Mouse (Mus musculus): Measurements from ENCODE around the gene Hoxa7. TPM values are rescaled to one million over a fixed set of nuclear protein-coding genes. Genes with fewer than 3 reads are reported as not detected.

Gene Hoxa7
- total RNA-seq, 2 experiments from 2014 or later, result 6.3 to 7.3 TPM

GRCm38 (mm10) chr6:52242801-52243332, 21.2 kb upstream of the Hoxa7 start:
- intact Hi-C loops (cut with DNase I; ENCODE audit: low total_unique reads), result no loop called here
- no peak for DNase-seq

- intact Hi-C loops (cut with DNase I; ENCODE audit: low total_unique reads), result no loop called here
- DNase-seq, result no peak
Measured at GRCm38 (mm10) chr6:52241001-52241621, 19.5 kb upstream of the Hoxa7 start.

- intact Hi-C loops (cut with DNase I; ENCODE audit: low total_unique reads), result no loop called here
- peak; percentile 93 for DNase-seq
Measured at GRCm38 (mm10) chr6:52240389-52241000, 18.8 kb upstream of the Hoxa7 start, which contains the start of gene Hoxa10. Gene Hoxa10, minus strand, starts transcription at chr6:52240854.

- intact Hi-C loops (cut with DNase I; ENCODE audit: low total_unique reads), result no loop called here
- DNase-seq, result no peak
Measured at GRCm38 (mm10) chr6:52239625-52240388, 18.2 kb upstream of the Hoxa7 start.

GRCm38 (mm10) chr6:52238976-52239375, 17.3 kb upstream of the Hoxa7 start:
- no peak for DNase-seq

GRCm38 (mm10) chr6:52238155-52238545, 16.5 kb upstream of the Hoxa7 start:
- no peak for DNase-seq
- intact Hi-C loops (cut with DNase I; ENCODE audit: low total_unique reads), result no loop called here

More at GRCm38 (mm10) chr6:52238976-52239375, 17.3 kb upstream of the Hoxa7 start:
- intact Hi-C loops (cut with DNase I; ENCODE audit: low total_unique reads), result no loop called here

GRCm38 (mm10) chr6:52237346-52238154, 15.9 kb upstream of the Hoxa7 start:
- DNase-seq, result no peak
- intact Hi-C loops (cut with DNase I; ENCODE audit: low total_unique reads), result no loop called here

- DNase-seq, result no peak
- intact Hi-C loops (cut with DNase I; ENCODE audit: low total_unique reads), result no loop called here
Measured at GRCm38 (mm10) chr6:52236806-52237205, 15.2 kb upstream of the Hoxa7 start.

- intact Hi-C loops (cut with DNase I; ENCODE audit: low total_unique reads), result no loop called here
- no peak for DNase-seq
Measured at GRCm38 (mm10) chr6:52235866-52236265, 14.2 kb upstream of the Hoxa7 start.

GRCm38 (mm10) chr6:52235267-52235666, 13.6 kb upstream of the Hoxa7 start:
- no peak for DNase-seq
- intact Hi-C loops (cut with DNase I; ENCODE audit: low total_unique reads), result no loop called here

- intact Hi-C loops (cut with DNase I; ENCODE audit: low total_unique reads), result no loop called here
Measured at GRCm38 (mm10) chr6:52234428-52235140, 12.9 kb upstream of the Hoxa7 start.

GRCm38 (mm10) chr6:52233546-52234427, 12.1 kb upstream of the Hoxa7 start:
- peak; percentile 87 for DNase-seq
- intact Hi-C loops (cut with DNase I; ENCODE audit: low total_unique reads), result no loop called here

More at GRCm38 (mm10) chr6:52234428-52235140, 12.9 kb upstream of the Hoxa7 start:
- peak; percentile 71 for DNase-seq

GRCm38 (mm10) chr6:52232984-52233545, 11.4 kb upstream of the Hoxa7 start:
- DNase-seq, result peak; percentile 35
- intact Hi-C loops (cut with DNase I; ENCODE audit: low total_unique reads), result no loop called here

GRCm38 (mm10) chr6:52232568-52232965, 10.9 kb upstream of the Hoxa7 start:
- intact Hi-C loops (cut with DNase I; ENCODE audit: low total_unique reads), result no loop called here
- DNase-seq, result peak; percentile 67

- intact Hi-C loops (cut with DNase I; ENCODE audit: low total_unique reads), result no loop called here
- DNase-seq, result no peak
Measured at GRCm38 (mm10) chr6:52231885-52232567, 10.4 kb upstream of the Hoxa7 start.

- DNase-seq, result peak; percentile 61
- intact Hi-C loops (cut with DNase I; ENCODE audit: low total_unique reads), result no loop called here
Measured at GRCm38 (mm10) chr6:52230516-52231165, 9.0 kb upstream of the Hoxa7 start, which contains the start of gene Hoxa9. Gene Hoxa9, minus strand, starts transcription at chr6:52231089.

All from gastrocnemius, postnatal 14 days (tissue).